Mouse (Mus musculus): ENCODE data around the gene Cdc34.

DNA sequence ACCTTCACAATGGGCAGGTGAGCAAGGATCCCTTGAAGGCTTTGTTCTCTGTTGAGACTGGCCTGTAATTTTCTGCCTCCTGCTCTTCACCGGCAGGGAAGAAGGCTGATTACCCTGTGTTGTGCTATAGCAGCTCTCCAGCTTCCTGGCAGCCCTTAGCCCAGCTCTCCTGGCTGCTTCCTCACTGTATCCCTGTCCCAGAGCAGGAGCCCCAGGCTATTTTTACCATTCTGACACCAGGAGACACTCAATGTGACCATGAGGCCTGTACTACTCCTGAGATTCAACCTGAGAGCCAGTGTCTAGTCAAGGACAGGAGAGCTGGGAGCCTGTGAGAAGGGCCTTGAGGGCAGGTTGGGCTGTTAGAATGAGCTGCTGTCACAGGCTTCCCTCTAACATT lies 4.7 kb downstream of the Cdc34 start:
- TF ChIP-seq POLR2A (IDR thresholded peaks at IDR 0.05; ENCODE audit: borderline replicate concordance, extremely low read depth, insufficient read depth, insufficient read length, poor library complexity, severe bottlenecking) (no peak), CTCF (IDR thresholded peaks at IDR 0.05; ENCODE audit: borderline replicate concordance, extremely low read depth, insufficient read depth, insufficient read length) (no peak)

Data from brain, embryonic 14.5 days (tissue).